Mouse (Mus musculus): ENCODE measurements around the gene Ciz1. TPM values are rescaled to one million over a fixed set of nuclear protein-coding genes. Genes with fewer than 3 reads are reported as not detected.
A peak's percentile ranks its signal among the peaks of the same experiment; 100 is the strongest.
"Not testable (repeated sequence)": the region's sequence is repeated elsewhere in the genome, so short reads cannot be mapped to it uniquely, and the experiment has no call there.

Gene Ciz1
- total RNA-seq, 2 experiments from 2014 or later: 29.3 to 30.0 TPM

- intact Hi-C loops (cut with DNase I; ENCODE audit: low total_unique reads): no loop called here
- DNase-seq: peak; percentile 69
Observed at GRCm38 (mm10) chr2:32342539-32343350, 9.4 kb upstream of the Ciz1 start.

- no peak for DNase-seq
- intact Hi-C loops (cut with DNase I; ENCODE audit: low total_unique reads): no loop called here
Observed at GRCm38 (mm10) chr2:32343351-32343671, 8.8 kb upstream of the Ciz1 start.

GRCm38 (mm10) chr2:32344056-32344455 lies 8.1 kb upstream of the Ciz1 start:
- DNase-seq: no peak
- intact Hi-C loops (cut with DNase I; ENCODE audit: low total_unique reads): no loop called here

GRCm38 (mm10) chr2:32344598-32345321 lies 7.4 kb upstream of the Ciz1 start:
- no peak for DNase-seq
- intact Hi-C loops (cut with DNase I; ENCODE audit: low total_unique reads): no loop called here

GRCm38 (mm10) chr2:32347019-32347418 lies 5.1 kb upstream of the Ciz1 start:
- DNase-seq: no peak
- intact Hi-C loops (cut with DNase I; ENCODE audit: low total_unique reads): no loop called here

GRCm38 (mm10) chr2:32348311-32348710 lies 3.8 kb upstream of the Ciz1 start:
- intact Hi-C loops (cut with DNase I; ENCODE audit: low total_unique reads): no loop called here
- DNase-seq: no peak

- intact Hi-C loops (cut with DNase I; ENCODE audit: low total_unique reads): loop anchor here (5.0 kb wide), 1 partner anchor 42 kb away; no protein-coding TSS in a partner anchor
- DNase-seq: no peak
Observed at GRCm38 (mm10) chr2:32349625-32350255, 2.4 kb upstream of the Ciz1 start.

- intact Hi-C loops (cut with DNase I; ENCODE audit: low total_unique reads): loop anchor here (5.0 kb wide), 1 partner anchor 43 kb away; no protein-coding TSS in a partner anchor
- no peak for DNase-seq
Observed at GRCm38 (mm10) chr2:32350471-32351051, 1.6 kb upstream of the Ciz1 start.

- no peak for DNase-seq
- intact Hi-C loops (cut with DNase I; ENCODE audit: low total_unique reads): loop anchor here (5.0 kb wide), 1 partner anchor 44 kb away; no protein-coding TSS in a partner anchor
Observed at GRCm38 (mm10) chr2:32351471-32351961, 611 bp upstream of the Ciz1 start.

- intact Hi-C loops (cut with DNase I; ENCODE audit: low total_unique reads): loop anchor here (5.0 kb wide), 1 partner anchor 46 kb away; no protein-coding TSS in a partner anchor
Observed at GRCm38 (mm10) chr2:32353007-32353542, 948 bp downstream of the Ciz1 start, which contains the start of gene Dnm1. TSS of gene Dnm1 (minus strand) at chr2:32353338.

GRCm38 (mm10) chr2:32353836-32354235 lies 1.7 kb downstream of the Ciz1 start:
- no peak for DNase-seq
- intact Hi-C loops (cut with DNase I; ENCODE audit: low total_unique reads): loop anchor here (5.0 kb wide), 1 partner anchor 47 kb away; no protein-coding TSS in a partner anchor

More at GRCm38 (mm10) chr2:32353007-32353542, 948 bp downstream of the Ciz1 start, which contains the start of gene Dnm1:
- DNase-seq: peak; percentile 93

- intact Hi-C loops (cut with DNase I; ENCODE audit: low total_unique reads): loop anchor here (5.0 kb wide), 1 partner anchor 47 kb away; no protein-coding TSS in a partner anchor
- no peak for DNase-seq
Observed at GRCm38 (mm10) chr2:32354336-32354895, 2.3 kb downstream of the Ciz1 start.

- intact Hi-C loops (cut with DNase I; ENCODE audit: low total_unique reads): no loop called here
- DNase-seq: peak; percentile 42
Observed at GRCm38 (mm10) chr2:32356216-32356615, 4.1 kb downstream of the Ciz1 start.

GRCm38 (mm10) chr2:32357710-32358109 lies 5.6 kb downstream of the Ciz1 start:
- no peak for DNase-seq
- intact Hi-C loops (cut with DNase I; ENCODE audit: low total_unique reads): no loop called here

GRCm38 (mm10) chr2:32358381-32358780 lies 6.3 kb downstream of the Ciz1 start:
- intact Hi-C loops (cut with DNase I; ENCODE audit: low total_unique reads): no loop called here

GRCm38 (mm10) chr2:32360741-32361140 lies 8.6 kb downstream of the Ciz1 start:
- intact Hi-C loops (cut with DNase I; ENCODE audit: low total_unique reads): no loop called here
- peak; percentile 72 for DNase-seq

More at GRCm38 (mm10) chr2:32358381-32358780, 6.3 kb downstream of the Ciz1 start:
- no peak for DNase-seq

- intact Hi-C loops (cut with DNase I; ENCODE audit: low total_unique reads): no loop called here
- peak; percentile 67 for DNase-seq
Observed at GRCm38 (mm10) chr2:32361437-32361836, 9.3 kb downstream of the Ciz1 start.

- DNase-seq; intact Hi-C loops (cut with DNase I; ENCODE audit: low total_unique reads): not testable (repeated sequence)
Observed at GRCm38 (mm10) chr2:32362274-32362673, 10.1 kb downstream of the Ciz1 start.
